Mouse (Mus musculus): ENCODE results near the gene Rtn4rl1. TPM values are rescaled to one million over a fixed set of nuclear protein-coding genes. Genes with fewer than 3 reads are reported as not detected.

Rtn4rl1 gene
- polyA plus RNA-seq, 1 experiment from 2014 or later = 4.2 TPM

- WGBS = 78% methylated on average over 4 of the region's 4 CpGs
- peaks cover 42% of the 10 kb centered on the region for H3K36me3 ChIP-seq (ENCODE audit: insufficient read depth, low read length)
- no peaks in the 10 kb centered on the region for H3K27me3 ChIP-seq (ENCODE audit: insufficient read depth, low read length)
- H3K9ac ChIP-seq (ENCODE audit: low read depth, low read length) = no peak overlapping the region
- no peak overlapping the region for H3K4me3 ChIP-seq (replicated peaks; ENCODE audit: low read depth, low read length)
- H3K4me2 ChIP-seq (ENCODE audit: low read length) = no peak overlapping the region
- no peaks in the 10 kb centered on the region for H3K9me3 ChIP-seq (replicated peaks; ENCODE audit: low read length)
- H3K27ac ChIP-seq = peak overlapping the region; percentile 31; the same call in 1 of the 2 replicates
- no peak for TF ChIP-seq CTCF (IDR thresholded peaks at IDR 0.05; ENCODE audit: low read depth)
- ATAC-seq (replicated peaks; ENCODE audit: low FRiP score, low read depth) (no peak), DNase-seq (ENCODE audit: low spot score) (no peak)
- no peaks in the 10 kb centered on the region for H3K4me1 ChIP-seq (replicated peaks; ENCODE audit: insufficient read depth, low read length)
These were observed 115.1 kb downstream of the Rtn4rl1 start for GRCm38 (mm10) chr11:75308650-75309049.

- no peak for TF ChIP-seq CTCF (IDR thresholded peaks at IDR 0.05; ENCODE audit: low read depth)
- DNase-seq (ENCODE audit: low spot score) (peak; percentile 77), ATAC-seq (replicated peaks; ENCODE audit: low FRiP score, low read depth) (no peak)
- no peak overlapping the region for H3K27ac ChIP-seq
- H3K9ac ChIP-seq (ENCODE audit: low read depth, low read length) = no peak overlapping the region
- no peaks in the 10 kb centered on the region for H3K9me3 ChIP-seq (replicated peaks; ENCODE audit: low read length)
- no peak overlapping the region for H3K4me2 ChIP-seq (ENCODE audit: low read length)
- H3K36me3 ChIP-seq (ENCODE audit: insufficient read depth, low read length) = peaks cover 45% of the 10 kb centered on the region
- H3K27me3 ChIP-seq (ENCODE audit: insufficient read depth, low read length) = no peaks in the 10 kb centered on the region
- H3K4me1 ChIP-seq (replicated peaks; ENCODE audit: insufficient read depth, low read length) = no peaks in the 10 kb centered on the region
- 41% methylated on average over 8 of the region's 8 CpGs for WGBS
- no peak overlapping the region for H3K4me3 ChIP-seq (replicated peaks; ENCODE audit: low read depth, low read length)
These were observed 117.2 kb downstream of the Rtn4rl1 start for GRCm38 (mm10) chr11:75310813-75311212.

- H3K9ac ChIP-seq (ENCODE audit: low read depth, low read length) = no peak overlapping the region
- ATAC-seq (replicated peaks; ENCODE audit: low FRiP score, low read depth) = no peak
- H3K4me3 ChIP-seq (replicated peaks; ENCODE audit: low read depth, low read length) = no peak overlapping the region
- no peak for TF ChIP-seq CTCF (IDR thresholded peaks at IDR 0.05; ENCODE audit: low read depth)
- H3K9me3 ChIP-seq (replicated peaks; ENCODE audit: low read length) = no peaks in the 10 kb centered on the region
- 81% methylated on average over 6 of the region's 6 CpGs for WGBS
- H3K36me3 ChIP-seq (ENCODE audit: insufficient read depth, low read length) = peaks cover 40% of the 10 kb centered on the region
- H3K4me1 ChIP-seq (replicated peaks; ENCODE audit: insufficient read depth, low read length) = no peaks in the 10 kb centered on the region
- H3K27me3 ChIP-seq (ENCODE audit: insufficient read depth, low read length) = no peaks in the 10 kb centered on the region
- H3K4me2 ChIP-seq (ENCODE audit: low read length) = no peak overlapping the region
- H3K27ac ChIP-seq = no peak overlapping the region
- no peak for DNase-seq (ENCODE audit: low spot score)
These were observed 118.2 kb downstream of the Rtn4rl1 start for GRCm38 (mm10) chr11:75311751-75312150.

GRCm38 (mm10) chr11:75313834-75314233 lies 120.3 kb downstream of the Rtn4rl1 start:
- 81% methylated on average over 8 of the region's 8 CpGs for WGBS
- Histone ChIP-seq H3K9me3 (replicated peaks; ENCODE audit: low read length) (no peaks in the 10 kb centered on the region), H3K9ac (ENCODE audit: low read depth, low read length) (no peak overlapping the region), H3K27ac (no peak overlapping the region), H3K4me3 (replicated peaks; ENCODE audit: low read depth, low read length) (no peak overlapping the region), H3K4me2 (ENCODE audit: low read length) (no peak overlapping the region), H3K27me3 (ENCODE audit: insufficient read depth, low read length) (no peaks in the 10 kb centered on the region), H3K36me3 (ENCODE audit: insufficient read depth, low read length) (peaks cover 37% of the 10 kb centered on the region), H3K4me1 (replicated peaks; ENCODE audit: insufficient read depth, low read length) (no peaks in the 10 kb centered on the region)
- TF ChIP-seq CTCF (IDR thresholded peaks at IDR 0.05; ENCODE audit: low read depth) = no peak
- DNase-seq (ENCODE audit: low spot score) (no peak), ATAC-seq (replicated peaks; ENCODE audit: low FRiP score, low read depth) (no peak)

MicroRNAs within 50 kb of the gene (microRNA counts, 519-probe panel; counts per million panel counts)
- microRNA mmu-miR-132 (5,011 counts per million, percentile 82 among the panel's probes with 10 or more counts), microRNA mmu-miR-212 (330 counts per million, percentile 68 among the panel's probes with 10 or more counts)

Small RNAs within 50 kb of the gene (microRNA-seq; reads per million reads assigned to microRNA genes)
- gene Mir132 (380 reads per million, percentile 69 among the genes with 10 or more reads in this experiment), gene Mir212 (34.7 reads per million, percentile 41 among the genes with 10 or more reads in this experiment)

Other genes with a start within 250 kb of the Rtn4rl1 start
- 18.5 and 26.9 TPM in 2 replicates for gene Hic1, start 24.3 kb upstream of the Rtn4rl1 start, polyA plus RNA-seq (2015; fragmentation: Nextera tagmentation; extraction: Ambion mirVana)
- gene Ovca2, start 14.9 kb upstream of the Rtn4rl1 start, polyA plus RNA-seq (2015; fragmentation: Nextera tagmentation; extraction: Ambion mirVana) = 26.6 and 28.3 TPM in 2 replicates
- gene Dph1, start 2.5 kb upstream of the Rtn4rl1 start, polyA plus RNA-seq (2015; fragmentation: Nextera tagmentation; extraction: Ambion mirVana) = 26.3 TPM in 2 replicates
- gene Rpa1, start 154.5 kb downstream of the Rtn4rl1 start, polyA plus RNA-seq (2015; fragmentation: Nextera tagmentation; extraction: Ambion mirVana) = 70.7 and 85.2 TPM in 2 replicates
- 9.0 and 9.8 TPM in 2 replicates for gene Smyd4, start 154.7 kb downstream of the Rtn4rl1 start, polyA plus RNA-seq (2015; fragmentation: Nextera tagmentation; extraction: Ambion mirVana)
- 90.9 and 98.4 TPM in 2 replicates for gene Serpinf1, start 228.9 kb downstream of the Rtn4rl1 start, polyA plus RNA-seq (2015; fragmentation: Nextera tagmentation; extraction: Ambion mirVana)
- gene Serpinf2, start 245.8 kb downstream of the Rtn4rl1 start, polyA plus RNA-seq (2015; fragmentation: Nextera tagmentation; extraction: Ambion mirVana) = 45.2 and 57.0 TPM in 2 replicates